Mouse (Mus musculus) frontal cortex, adult (tissue): ENCODE measurements around the gene Fibin.

Source experiments
- ATAC-seq: cut with Nextera tagmentation; 2 replicates; pipeline ENCODE4 v1.9.2; 2017; ENCODE audit warnings: mild to moderate bottlenecking, moderate library complexity, mixed read lengths; ENCODE audit not compliant: low TSS enrichment

The Fibin gene

DNA sequence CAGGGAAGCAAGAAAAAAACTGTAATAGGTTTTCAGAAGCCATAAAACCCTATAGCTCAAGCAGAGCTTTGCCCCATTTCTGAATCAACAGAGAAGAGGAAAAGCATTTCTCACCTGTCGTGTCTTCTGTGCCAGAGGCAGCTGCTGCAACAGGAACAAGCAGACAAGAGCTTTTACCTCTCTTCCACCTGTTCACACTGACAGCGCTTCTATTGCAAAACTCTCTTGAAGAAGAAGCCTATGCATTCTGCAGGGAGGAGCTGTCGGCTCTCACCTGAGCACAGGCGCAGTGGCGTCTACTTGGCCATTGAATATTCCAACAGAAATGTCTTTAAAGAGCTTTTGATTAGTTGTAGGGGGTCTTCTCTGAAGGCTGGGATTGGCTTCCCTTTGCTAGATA is 48.9 kb downstream of the Fibin start:
- ATAC-seq, result 0 out of 2 replicates have a peak, but pooled peaks have one; percentile 16

DNA sequence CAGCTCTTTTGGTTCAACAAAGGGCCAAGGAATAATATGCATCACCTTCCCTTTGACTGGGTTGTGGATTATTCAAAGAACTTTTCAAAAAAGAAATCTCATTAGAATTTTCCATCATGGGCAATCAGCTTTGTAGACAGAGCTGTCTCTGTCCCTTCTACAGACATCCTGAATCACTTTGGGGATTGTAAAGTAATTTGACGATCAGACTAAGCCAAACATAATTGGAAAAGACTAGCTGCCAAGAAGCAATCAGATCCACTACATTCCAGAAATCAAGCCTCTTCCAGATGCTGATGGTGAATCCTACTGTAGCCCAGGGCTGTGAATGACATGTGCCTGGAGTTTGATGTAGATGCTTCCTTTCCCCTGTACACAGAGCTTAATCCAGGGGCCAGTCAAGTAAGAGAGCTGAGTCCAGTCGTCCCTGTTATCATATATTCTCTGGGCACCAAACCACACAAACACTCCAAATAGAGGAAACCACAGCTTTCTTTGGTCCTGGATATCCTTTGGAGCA is 49.6 kb downstream of the Fibin start:
- ATAC-seq, result no peak
